Mouse (Mus musculus) MEL (cell line): Measurements from ENCODE around the gene Gadd45a. TPM values are rescaled to one million over a fixed set of nuclear protein-coding genes. Genes with fewer than 3 reads are reported as not detected.

ENCODE experiments used
- DNase-seq: peaks from one replicate; pipeline ENCODE4 v3.0.0; 2011; ENCODE audit warnings: low read depth, low spot score
- H3K27ac ChIP-seq: 2 replicates; pipeline ENCODE4 v1.5.1; 2012; ENCODE audit warnings: low read depth, mild to moderate bottlenecking, control low read depth, low read length, moderate library complexity; ENCODE audit not compliant: control insufficient read depth
- H3K27me3 ChIP-seq, 2 experiments: fragments of 150-350 bp in 1 of 2; sonication (generic) in 1 of 2; 2 replicates each; pipeline ENCODE4 v1.6.1; 2012; ENCODE audit warnings: low read length in 2 of 2, mild to moderate bottlenecking in 2 of 2, improper control_type of control experiment in 1 of 2, moderate library complexity in 1 of 2; ENCODE audit not compliant: insufficient read depth in 2 of 2, control insufficient read depth in 1 of 2
- H3K36me3 ChIP-seq, 2 experiments: 2 replicates each; pipeline ENCODE4 v1.6.1; 2012 to 2014; ENCODE audit warnings: low read length in 2 of 2, improper control_type of control experiment in 1 of 2, inconsistent platforms in 1 of 2, mild to moderate bottlenecking in 1 of 2; ENCODE audit not compliant: insufficient read depth in 2 of 2, control insufficient read depth in 1 of 2
- H3K4me1 ChIP-seq, 2 experiments: fragments of 150-350 bp in 1 of 2; sonication (generic) in 1 of 2; 2 replicates each; pipeline ENCODE4 v1.6.1; 2012; ENCODE audit warnings: low read length in 2 of 2, improper control_type of control experiment in 1 of 2, mild to moderate bottlenecking in 1 of 2; ENCODE audit not compliant: insufficient read depth in 2 of 2, control insufficient read depth in 1 of 2
- H3K4me3 ChIP-seq, 2 experiments: fragments of 150-350 bp in 1 of 2; sonication (generic) in 1 of 2; 2 replicates each; pipeline ENCODE4 v1.5.1; 2012; ENCODE audit warnings: low read depth in 2 of 2, low read length in 2 of 2, mild to moderate bottlenecking in 2 of 2, moderate library complexity in 2 of 2, control low read depth in 1 of 2, improper control_type of control experiment in 1 of 2; ENCODE audit not compliant: control insufficient read depth in 1 of 2, insufficient read depth in 1 of 2
- H3K79me2 ChIP-seq: 2 replicates; pipeline ENCODE4 v1.6.1; 2012; ENCODE audit warnings: mild to moderate bottlenecking, low read length, moderate library complexity; ENCODE audit not compliant: control insufficient read depth, poor library complexity, insufficient read depth
- H3K9ac ChIP-seq: 2 replicates; pipeline ENCODE4 v1.6.1; 2012; ENCODE audit warnings: low read depth, mild to moderate bottlenecking, control low read depth, low read length, moderate library complexity; ENCODE audit not compliant: control insufficient read depth, poor library complexity, severe bottlenecking
- H3K9me3 ChIP-seq: fragments of 150-350 bp; sonication (generic); replicated peaks from 2 replicates; pipeline ENCODE4 v1.6.1; 2012; ENCODE audit warnings: mild to moderate bottlenecking, low read length, improper control_type of control experiment, moderate library complexity; ENCODE audit not compliant: insufficient read depth
- BHLHE40 ChIP-seq: IDR thresholded peaks from 2 replicates; pipeline ENCODE4 v1.6.1; 2012; ENCODE audit warnings: low read depth, mild to moderate bottlenecking, inconsistent platforms, low read length, improper control_type of control experiment, borderline replicate concordance
- CHD1 ChIP-seq: IDR thresholded peaks from 2 replicates; pipeline ENCODE4 v1.6.1; 2012; ENCODE audit warnings: low read depth, mild to moderate bottlenecking, inconsistent platforms, low read length, improper control_type of control experiment
- CHD2 ChIP-seq: IDR thresholded peaks from 2 replicates; pipeline ENCODE4 v1.6.1; 2011; ENCODE audit warnings: low read length, improper control_type of control experiment
- CTCF ChIP-seq, 3 experiments: IDR thresholded peaks in 2 of 3; conservative IDR thresholded peaks in 1 of 3; 2 replicates each; pipeline ENCODE4 v1.5.1; 2011 to 2012; ENCODE audit warnings: low read length in 3 of 3, low read depth in 2 of 3, mild to moderate bottlenecking in 2 of 3, improper control_type of control experiment in 1 of 3, inconsistent platforms in 1 of 3, mixed read lengths in 1 of 3, moderate library complexity in 1 of 3; ENCODE audit not compliant: control insufficient read depth in 1 of 3, insufficient read depth in 1 of 3, poor library complexity in 1 of 3, severe bottlenecking in 1 of 3
- ELF1 ChIP-seq: IDR thresholded peaks from 2 replicates; pipeline ENCODE4 v1.6.1; 2014; ENCODE audit warnings: low read depth, mild to moderate bottlenecking, inconsistent platforms, low read length, improper control_type of control experiment, moderate library complexity
- EP300 ChIP-seq, 2 experiments: IDR thresholded peaks; 2 replicates each; pipeline ENCODE4 v1.6.1; 2011; ENCODE audit warnings: improper control_type of control experiment in 2 of 2, low read length in 2 of 2, low read depth in 1 of 2, mild to moderate bottlenecking in 1 of 2
- ETS1 ChIP-seq: IDR thresholded peaks from 2 replicates; pipeline ENCODE4 v1.6.1; 2012; ENCODE audit warnings: low read depth, mild to moderate bottlenecking, inconsistent platforms, low read length, improper control_type of control experiment, moderate library complexity
- GABPA ChIP-seq: IDR thresholded peaks from 2 replicates; pipeline ENCODE4 v1.6.1; 2012; ENCODE audit warnings: low read depth, mild to moderate bottlenecking, inconsistent platforms, low read length, improper control_type of control experiment, moderate library complexity
- GATA1 ChIP-seq: IDR thresholded peaks from 2 replicates; pipeline ENCODE4 v1.6.1; 2011; ENCODE audit warnings: low read depth, low read length, improper control_type of control experiment
- HCFC1 ChIP-seq: IDR thresholded peaks from 2 replicates; pipeline ENCODE4 v1.6.1; 2012; ENCODE audit warnings: low read depth, mild to moderate bottlenecking, inconsistent platforms, low read length, improper control_type of control experiment, moderate library complexity
- JUND ChIP-seq: IDR thresholded peaks from 2 replicates; pipeline ENCODE4 v1.6.1; 2011; ENCODE audit warnings: low read depth, mild to moderate bottlenecking, improper control_type of control experiment, low read length
- KAT2A ChIP-seq: conservative IDR thresholded peaks from 2 replicates; pipeline ENCODE4 v1.6.1; 2012; ENCODE audit warnings: low read depth, low read length, improper control_type of control experiment, inconsistent platforms
- MAFK ChIP-seq: IDR thresholded peaks from 2 replicates; pipeline ENCODE4 v1.6.1; 2011; ENCODE audit warnings: low read depth, mild to moderate bottlenecking, low read length, improper control_type of control experiment, borderline replicate concordance
- MAX ChIP-seq: IDR thresholded peaks from 2 replicates; pipeline ENCODE4 v1.6.1; 2011; ENCODE audit warnings: low read length, improper control_type of control experiment
- MAZ ChIP-seq: IDR thresholded peaks from 2 replicates; pipeline ENCODE4 v1.6.1; 2012; ENCODE audit warnings: low read depth, mild to moderate bottlenecking, inconsistent platforms, low read length, improper control_type of control experiment
- MEF2A ChIP-seq: IDR thresholded peaks from 2 replicates; pipeline ENCODE4 v1.6.1; 2014; ENCODE audit warnings: low read depth, mild to moderate bottlenecking, inconsistent platforms, low read length, improper control_type of control experiment; ENCODE audit not compliant: poor library complexity, insufficient replicate concordance, severe bottlenecking; ENCODE audit errors: extremely low read depth
- MXI1 ChIP-seq: IDR thresholded peaks from 2 replicates; pipeline ENCODE4 v1.6.1; 2011; ENCODE audit warnings: mild to moderate bottlenecking, low read depth, low read length, improper control_type of control experiment
- MYB ChIP-seq: IDR thresholded peaks from 2 replicates; pipeline ENCODE4 v1.6.1; 2011; ENCODE audit warnings: mild to moderate bottlenecking, low read depth, low read length, improper control_type of control experiment
- MYC ChIP-seq: IDR thresholded peaks from 2 replicates; pipeline ENCODE4 v1.6.1; 2011; ENCODE audit warnings: low read depth, mild to moderate bottlenecking, low read length, improper control_type of control experiment, moderate library complexity
- NELFE ChIP-seq: IDR thresholded peaks from 2 replicates; pipeline ENCODE4 v1.6.1; 2011; ENCODE audit warnings: low read depth, low read length, improper control_type of control experiment
- NRF1 ChIP-seq: IDR thresholded peaks from 2 replicates; pipeline ENCODE4 v1.6.1; 2014; ENCODE audit warnings: low read depth, mild to moderate bottlenecking, inconsistent platforms, low read length, improper control_type of control experiment, moderate library complexity; ENCODE audit not compliant: poor library complexity, insufficient read depth, severe bottlenecking
- POLR2A ChIP-seq, 2 experiments: IDR thresholded peaks; 2 replicates each; pipeline ENCODE4 v1.6.1; 2011 to 2012; ENCODE audit warnings: low read length in 2 of 2, mild to moderate bottlenecking in 2 of 2, control low read depth in 1 of 2, improper control_type of control experiment in 1 of 2, low read depth in 1 of 2, moderate library complexity in 1 of 2; ENCODE audit not compliant: control insufficient read depth in 1 of 2, insufficient read depth in 1 of 2, poor library complexity in 1 of 2
- POLR2AphosphoS2 ChIP-seq: IDR thresholded peaks from 2 replicates; pipeline ENCODE4 v1.6.1; 2011; ENCODE audit warnings: low read length, improper control_type of control experiment
- POLR2AphosphoS5 ChIP-seq: IDR thresholded peaks from 2 replicates; pipeline ENCODE4 v1.6.1; 2012; ENCODE audit warnings: low read depth, borderline replicate concordance, mild to moderate bottlenecking, inconsistent platforms, low read length, moderate library complexity, mixed read lengths
- RAD21 ChIP-seq: IDR thresholded peaks from 2 replicates; pipeline ENCODE4 v1.6.1; 2011; ENCODE audit warnings: mild to moderate bottlenecking, low read depth, low read length, improper control_type of control experiment
- RCOR1 ChIP-seq: IDR thresholded peaks from 2 replicates; pipeline ENCODE4 v1.6.1; 2012; ENCODE audit warnings: low read depth, mild to moderate bottlenecking, inconsistent platforms, low read length, improper control_type of control experiment
- SIN3A ChIP-seq: IDR thresholded peaks from 2 replicates; pipeline ENCODE4 v1.6.1; 2012; ENCODE audit warnings: low read length, improper control_type of control experiment, inconsistent platforms
- SMC3 ChIP-seq: IDR thresholded peaks from 2 replicates; pipeline ENCODE4 v1.6.1; 2011; ENCODE audit warnings: low read depth, low read length, improper control_type of control experiment
- TBP ChIP-seq: IDR thresholded peaks from 2 replicates; pipeline ENCODE4 v1.8.0; 2011; ENCODE audit warnings: low read depth, low read length, improper control_type of control experiment
- TCF12 ChIP-seq: IDR thresholded peaks from 2 replicates; pipeline ENCODE4 v1.6.1; 2014; ENCODE audit warnings: low read depth, mild to moderate bottlenecking, inconsistent platforms, low read length, improper control_type of control experiment, moderate library complexity
- UBTF ChIP-seq: IDR thresholded peaks from 2 replicates; pipeline ENCODE4 v1.6.1; 2012; ENCODE audit warnings: low read depth, mild to moderate bottlenecking, inconsistent platforms, low read length, improper control_type of control experiment, moderate library complexity, borderline replicate concordance; ENCODE audit not compliant: insufficient read depth
- USF2 ChIP-seq, 2 experiments: IDR thresholded peaks; 2 replicates each; pipeline ENCODE4 v1.6.1; 2011 to 2012; ENCODE audit warnings: improper control_type of control experiment in 2 of 2, low read length in 2 of 2, borderline replicate concordance in 1 of 2, inconsistent platforms in 1 of 2, low read depth in 1 of 2, mild to moderate bottlenecking in 1 of 2; ENCODE audit not compliant: insufficient read depth in 1 of 2
- ZC3H11A ChIP-seq: IDR thresholded peaks from 2 replicates; pipeline ENCODE4 v1.6.1; 2012; ENCODE audit warnings: low read depth, mild to moderate bottlenecking, inconsistent platforms, low read length, improper control_type of control experiment
- ZKSCAN1 ChIP-seq: IDR thresholded peaks from 2 replicates; pipeline ENCODE4 v1.6.1; 2012; ENCODE audit warnings: low read depth, mild to moderate bottlenecking, inconsistent platforms, low read length, improper control_type of control experiment, moderate library complexity
- ZMIZ1 ChIP-seq: IDR thresholded peaks from 2 replicates; pipeline ENCODE4 v1.6.1; 2012; ENCODE audit warnings: low read depth, mild to moderate bottlenecking, inconsistent platforms, low read length, improper control_type of control experiment, moderate library complexity
- ZNF384 ChIP-seq: IDR thresholded peaks from 2 replicates; pipeline ENCODE4 v1.6.1; 2012; ENCODE audit warnings: low read depth, mild to moderate bottlenecking, inconsistent platforms, low read length, improper control_type of control experiment
- polyA plus RNA-seq, 2 experiments: library from polyadenylated mRNA; stranded (reverse) in 1 of 2; unstranded in 1 of 2; fragments of >175 nt in 1 of 2; fragments of >200 nt in 1 of 2; gene quantifications; 2 replicates each; pipeline versions ENCODE4 v1.2.1 to v1.2.4; 2012; ENCODE audit warnings: low replicate concordance in 2 of 2, low read depth in 1 of 2; ENCODE audit not compliant: insufficient read length in 2 of 2, insufficient read depth in 1 of 2, missing spikeins in 1 of 2
- total RNA-seq: library from RNA; depleted of rRNA; stranded (reverse); fragments of 300-350 nt; gene quantifications from 2 replicates; pipeline ENCODE4 v1.2.3, GENCODE M21; 2012

Gene Gadd45a
- total and polyA plus RNA-seq, 3 experiments = 18.1 to 37.4 TPM; not detected in 1

DNA sequence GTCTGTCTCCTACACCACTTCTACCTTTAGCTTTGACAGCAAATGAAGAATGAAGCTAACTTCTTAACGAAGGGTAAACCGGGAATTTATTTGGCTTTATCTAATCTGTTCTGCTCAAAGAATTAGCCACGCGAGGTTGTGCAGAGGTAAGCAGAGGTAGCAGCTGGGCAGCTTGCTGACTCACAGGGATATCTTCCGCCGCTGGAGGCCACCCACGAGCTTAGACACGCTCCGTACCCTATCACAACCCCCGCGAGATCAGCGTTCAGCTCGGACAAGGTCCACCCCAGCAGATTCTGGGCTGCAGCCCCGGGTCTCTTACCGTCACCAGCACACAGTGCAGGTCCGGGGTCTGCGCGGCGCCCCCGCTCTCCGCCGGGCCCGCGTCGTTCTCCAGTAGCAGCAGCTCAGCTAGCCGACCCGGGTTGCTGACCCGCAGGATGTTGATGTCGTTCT, 873 bp downstream of the Gadd45a start:
- Histone ChIP-seq H3K9me3 (no peaks in the 10 kb centered on the region), H3K27me3 (no peaks in the 10 kb centered on the region), H3K4me3 (peak overlapping the region; percentile 83 to 91), H3K36me3 (peaks cover 4 to 15% of the 10 kb centered on the region in 2 experiments), H3K9ac (peak overlapping the region; percentile 93), H3K79me2 (peaks cover 16% of the 10 kb centered on the region), H3K27ac (peak overlapping the region; percentile 99), H3K4me1 (peaks cover 3 to 6% of the 10 kb centered on the region in 2 experiments; a peak in 3 of 4 replicates)
- peak; percentile 89 for DNase-seq
- TF ChIP-seq MYC (no peak), MXI1 (peak; percentile 46; the same call in 1 of the 2 replicates), SIN3A (peak; percentile 60; the same call in 1 of the 2 replicates), ZC3H11A (no peak), JUND (no peak), POLR2AphosphoS5 (no peak; the same call in 1 of the 2 replicates), ETS1 (peak; percentile 75), CHD2 (peak; percentile 48), GABPA (no peak; the same call in 1 of the 2 replicates), GATA1 (no peak), ZNF384 (no peak), RAD21 (peak; percentile 37), USF2 (IDR thresholded peaks at IDR 0.05; ENCODE audit: borderline replicate concordance in 1 of 2, insufficient read depth in 1 of 2, low read depth in 1 of 2, low read length in 2 of 2) (no peak), MAZ (no peak; the same call in 1 of the 2 replicates), ZMIZ1 (no peak; the same call in none of the 2 replicates), MEF2A (no peak), BHLHE40 (0 out of 2 replicates have a peak, but pooled peaks have one; percentile 16), TCF12 (no peak), TBP (peak; percentile 10; the same call in 1 of the 2 replicates), ELF1 (no peak), NELFE (peak; percentile 38; the same call in 1 of the 2 replicates), EP300 (IDR thresholded peaks at IDR 0.05; ENCODE audit: low read depth in 1 of 2, low read length in 2 of 2) (no peak; a peak in 1 of 4 replicates), CHD1 (no peak), SMC3 (peak; percentile 34; the same call in 1 of the 2 replicates), POLR2A (IDR thresholded peaks at IDR 0.05; ENCODE audit: control insufficient read depth in 1 of 2, insufficient read depth in 1 of 2, low read depth in 1 of 2, low read length in 2 of 2, poor library complexity in 1 of 2) (0 out of 4 replicates have a peak, but pooled peaks of 1 of the 2 experiments have one; percentile 12), HCFC1 (peak; percentile 32; the same call in 1 of the 2 replicates), MAX (no peak), MAFK (no peak), KAT2A (no peak), ZKSCAN1 (no peak), UBTF (no peak; the same call in 1 of the 2 replicates), NRF1 (no peak), RCOR1 (0 out of 2 replicates have a peak, but pooled peaks have one; percentile 28), CTCF (IDR thresholded peaks at IDR 0.05 in 2 of 3, conservative IDR thresholded peaks at IDR 0.05 in 1 of 3; ENCODE audit: control insufficient read depth in 1 of 3, insufficient read depth in 1 of 3, low read depth in 2 of 3, low read length in 3 of 3, poor library complexity in 1 of 3, severe bottlenecking in 1 of 3) (peak in 2 of 3 experiments; percentile 40 to 45; a peak in 5 of 6 replicates), POLR2AphosphoS2 (peak; percentile 38; the same call in 1 of the 2 replicates), MYB (no peak; the same call in 1 of the 2 replicates)
